Mouse (Mus musculus) brain, embryonic 18.5 days (tissue): ENCODE data around the gene Vps37d.

ENCODE experiments used
- DNase-seq: peaks from one replicate; pipeline ENCODE4 v3.0.0-alpha.2; 2012; ENCODE audit warnings: low read depth, low spot score

Vps37d gene

GRCm38 (mm10) chr5:135029007-135029854 lies 48.8 kb downstream of the Vps37d start:
- no peak for DNase-seq

- no peak for DNase-seq
These were observed 52.2 kb downstream of the Vps37d start for GRCm38 (mm10) chr5:135025899-135026298.

- DNase-seq = no peak
These were observed 53.3 kb downstream of the Vps37d start for GRCm38 (mm10) chr5:135024665-135025224.

GRCm38 (mm10) chr5:135023344-135024173 lies 54.5 kb downstream of the Vps37d start, which contains the start of gene Stx1a:
Gene Stx1a (plus strand): TSS chr5:135023482.
- DNase-seq = peak; percentile 74
